Mouse (Mus musculus) left cerebral cortex, adult 6 months (tissue): ENCODE results near the gene Gm17581. TPM values are rescaled to one million over a fixed set of nuclear protein-coding genes. Genes with fewer than 3 reads are reported as not detected.

Source experiments
- long read RNA-seq, 2 experiments: library from polyadenylated mRNA; unstranded; transcript quantifications; one replicate each; pipeline ENCODE4 v2.0.0; 2019 to 2020
- polyA plus RNA-seq: library from polyadenylated mRNA; unstranded; fragments of <200 nt; fragmentation: Nextera tagmentation; gene quantifications from 2 replicates; pipeline ENCODE4 v1.2.3, GENCODE M21; 2021

The Gm17581 gene
- polyA plus RNA-seq: not detected in 2 replicates
- long read RNA-seq, experiment 1: 0 reads
- long read RNA-seq, experiment 2: 0 reads

GRCm38 (mm10) chr2:155735766-155736165 lies at the start of gene Gm17581:
Gene Gm17581, minus strand, starts transcription at chr2:155735866.

GRCm38 (mm10) chr2:155774927-155775684 lies 39.4 kb upstream of the Gm17581 start, which contains the start of gene Mmp24:
Gene Mmp24, plus strand, starts transcription at chr2:155775342.

DNA sequence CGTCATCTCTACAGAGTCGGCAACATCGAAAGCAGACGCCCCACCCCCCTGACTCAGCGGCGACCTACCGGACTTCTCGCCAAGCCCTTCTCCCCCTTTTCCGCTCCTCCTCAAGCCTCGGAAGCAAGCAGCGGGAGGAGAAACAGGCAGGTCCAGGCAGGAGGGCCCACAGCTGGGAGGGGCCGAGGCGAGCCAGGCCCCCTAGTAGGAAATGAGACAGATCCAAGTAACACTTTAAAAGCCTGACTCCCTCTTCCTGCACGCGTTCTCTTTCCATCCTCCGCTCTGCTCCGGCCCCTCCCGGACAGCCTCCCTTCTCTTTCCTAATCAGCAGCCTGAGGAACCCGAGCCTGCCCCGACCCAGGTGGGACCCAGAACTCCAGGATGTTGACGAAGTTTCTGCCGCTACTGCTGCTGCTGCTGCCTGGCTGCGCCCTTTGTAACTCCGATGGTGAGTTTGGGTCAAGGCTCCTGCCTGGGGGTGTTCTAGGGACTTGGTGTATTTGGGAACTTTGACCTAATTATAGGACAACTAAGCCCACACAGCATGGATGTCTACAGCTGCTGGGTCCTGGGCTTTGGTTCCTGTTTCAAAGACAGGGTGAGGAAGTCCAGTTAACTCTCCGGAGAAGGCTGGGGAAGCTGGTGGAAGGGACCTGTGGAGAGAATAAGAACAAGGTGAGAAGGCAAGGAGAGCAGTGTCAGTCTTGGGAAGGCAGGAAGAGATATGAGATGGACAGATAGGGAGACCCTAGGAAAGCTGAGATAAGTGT lies 15.5 kb upstream of the Gm17581 start, which contains the start of gene Procr:
Gene Procr, plus strand, starts transcription at position 104 of the 773 bp plus-strand sequence.

DNA sequence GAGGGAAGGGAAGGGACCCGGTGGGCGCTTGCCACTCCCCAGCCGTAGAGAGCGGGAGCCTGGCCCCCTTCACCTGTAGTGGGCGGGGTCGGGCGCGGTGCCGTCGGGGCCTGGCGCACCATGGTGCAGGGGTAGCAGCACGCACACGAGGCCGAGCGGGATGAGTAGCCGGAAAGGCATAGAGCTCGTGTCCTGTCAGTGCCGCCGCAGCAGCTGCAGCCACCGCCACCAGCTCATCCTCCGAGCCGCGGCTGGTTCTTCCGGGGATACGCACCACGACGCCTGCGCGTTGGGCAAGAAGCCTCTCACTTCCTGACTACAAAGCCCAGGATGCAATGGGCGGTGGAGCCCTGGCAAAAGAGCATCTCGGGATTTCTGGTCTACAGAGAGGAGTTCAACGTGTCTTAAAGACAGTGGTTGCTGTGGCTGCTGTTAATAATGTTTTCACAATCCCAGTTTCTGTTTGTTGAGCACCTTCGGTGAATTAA lies 6.5 kb downstream of the Gm17581 start, which contains the start of gene Edem2:
Gene Edem2, minus strand, starts transcription at position 318 of the 488 bp plus-strand sequence.

GRCm38 (mm10) chr2:155691723-155692493 lies 43.8 kb downstream of the Gm17581 start, which contains the start of gene Trpc4ap:
Gene Trpc4ap, minus strand, starts transcription at chr2:155692384.

Other genes with a start within 250 kb of the Gm17581 start
- gene Acss2, start 217.9 kb downstream of the Gm17581 start, polyA plus RNA-seq: 31.3 and 38.5 TPM in 2 replicates
- gene Ggt7, start 217.6 kb downstream of the Gm17581 start, polyA plus RNA-seq: 88.0 and 100 TPM in 2 replicates
- 13.1 and 14.4 TPM in 2 replicates for gene Gss, start 143.1 kb downstream of the Gm17581 start, polyA plus RNA-seq
- gene Myh7b, start 124.7 kb downstream of the Gm17581 start, polyA plus RNA-seq: 2.5 and 2.8 TPM in 2 replicates
- gene Trpc4ap, start 43.5 kb downstream of the Gm17581 start, polyA plus RNA-seq: 34.4 and 134 TPM in 2 replicates
- gene Edem2, start 6.4 kb downstream of the Gm17581 start, polyA plus RNA-seq: 17.8 and 18.2 TPM in 2 replicates
- 0.58 and 0.70 TPM in 2 replicates for gene Procr, start 15.3 kb upstream of the Gm17581 start, polyA plus RNA-seq
- 2.1 and 2.4 TPM in 2 replicates for gene Mmp24, start 39.5 kb upstream of the Gm17581 start, polyA plus RNA-seq
- 74.3 and 108 TPM in 2 replicates for gene BC029722, start 83.6 kb upstream of the Gm17581 start, polyA plus RNA-seq
- 88.0 and 121 TPM in 2 replicates for gene Eif6, start 91.1 kb upstream of the Gm17581 start, polyA plus RNA-seq
- gene Fam83c, start 99.0 kb upstream of the Gm17581 start, polyA plus RNA-seq: 0.05 and 0.06 TPM in 2 replicates
- 53.9 and 71.2 TPM in 2 replicates for gene Uqcc1, start 194.4 kb upstream of the Gm17581 start, polyA plus RNA-seq
- gene Gm15557, start 204.9 kb upstream of the Gm17581 start, polyA plus RNA-seq: not detected in 2 replicates
- 0.20 and 0.58 TPM in 2 replicates for gene Gdf5, start 209.5 kb upstream of the Gm17581 start, polyA plus RNA-seq
- gene Cep250, start 220.6 kb upstream of the Gm17581 start, polyA plus RNA-seq: 3.9 and 4.1 TPM in 2 replicates